Mouse (Mus musculus): Measurements from ENCODE around the gene Il2rg. TPM values are rescaled to one million over a fixed set of nuclear protein-coding genes. Genes with fewer than 3 reads are reported as not detected.

The Il2rg gene
- polyA plus RNA-seq, 1 experiment from 2014 or later = 3.8 TPM

DNA sequence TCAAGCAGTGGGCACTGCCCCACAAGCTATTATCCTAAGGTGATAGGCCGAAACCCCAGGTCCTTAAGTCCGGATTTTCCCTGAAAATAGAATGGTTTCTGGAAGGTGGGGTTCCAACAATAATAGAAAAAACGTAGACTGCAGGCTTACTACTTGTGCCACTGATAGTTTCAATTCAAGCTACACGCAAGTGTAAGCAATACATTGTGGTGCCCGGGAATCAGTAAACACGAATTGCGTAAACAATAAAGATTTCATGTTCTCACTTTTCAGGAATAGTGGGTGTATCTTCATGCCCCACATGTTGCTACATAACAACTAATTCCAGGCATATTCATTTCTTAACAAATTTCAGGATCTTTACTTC, 45.3 kb downstream of the Il2rg start:
- 0 out of 2 replicates have a peak, but pooled peaks have one; percentile 11 for ATAC-seq (ENCODE audit: low FRiP score, low TSS enrichment)
- no peaks in the 10 kb centered on the region for H3K4me1 ChIP-seq (replicated peaks; ENCODE audit: control insufficient read depth, insufficient read depth)
- WGBS = 25% methylated on average over 7 of the region's 7 CpGs
- H3K27me3 ChIP-seq (ENCODE audit: control insufficient read depth, insufficient read depth, low read length) = no peaks in the 10 kb centered on the region
- peak overlapping the region; percentile 53 for H3K4me2 ChIP-seq (replicated peaks; ENCODE audit: low read depth)
- no peak for TF ChIP-seq EP300 (optimal IDR thresholded peaks at IDR 0.05)
- TF ChIP-seq CTCF (IDR thresholded peaks at IDR 0.05; ENCODE audit: low read depth) = no peak
- no peak for DNase-seq (ENCODE audit: low spot score)
- H3K9ac ChIP-seq (ENCODE audit: low read length) = no peak overlapping the region
- peak overlapping the region; percentile 52 for H3K4me3 ChIP-seq (ENCODE audit: low read depth, low read length)
- H3K9me3 ChIP-seq (ENCODE audit: control insufficient read depth, low read length) = no peaks in the 10 kb centered on the region
- no peak overlapping the region for H3K27ac ChIP-seq (replicated peaks)
- no peaks in the 10 kb centered on the region for H3K36me3 ChIP-seq (ENCODE audit: control insufficient read depth, insufficient read depth, low read length)

DNA sequence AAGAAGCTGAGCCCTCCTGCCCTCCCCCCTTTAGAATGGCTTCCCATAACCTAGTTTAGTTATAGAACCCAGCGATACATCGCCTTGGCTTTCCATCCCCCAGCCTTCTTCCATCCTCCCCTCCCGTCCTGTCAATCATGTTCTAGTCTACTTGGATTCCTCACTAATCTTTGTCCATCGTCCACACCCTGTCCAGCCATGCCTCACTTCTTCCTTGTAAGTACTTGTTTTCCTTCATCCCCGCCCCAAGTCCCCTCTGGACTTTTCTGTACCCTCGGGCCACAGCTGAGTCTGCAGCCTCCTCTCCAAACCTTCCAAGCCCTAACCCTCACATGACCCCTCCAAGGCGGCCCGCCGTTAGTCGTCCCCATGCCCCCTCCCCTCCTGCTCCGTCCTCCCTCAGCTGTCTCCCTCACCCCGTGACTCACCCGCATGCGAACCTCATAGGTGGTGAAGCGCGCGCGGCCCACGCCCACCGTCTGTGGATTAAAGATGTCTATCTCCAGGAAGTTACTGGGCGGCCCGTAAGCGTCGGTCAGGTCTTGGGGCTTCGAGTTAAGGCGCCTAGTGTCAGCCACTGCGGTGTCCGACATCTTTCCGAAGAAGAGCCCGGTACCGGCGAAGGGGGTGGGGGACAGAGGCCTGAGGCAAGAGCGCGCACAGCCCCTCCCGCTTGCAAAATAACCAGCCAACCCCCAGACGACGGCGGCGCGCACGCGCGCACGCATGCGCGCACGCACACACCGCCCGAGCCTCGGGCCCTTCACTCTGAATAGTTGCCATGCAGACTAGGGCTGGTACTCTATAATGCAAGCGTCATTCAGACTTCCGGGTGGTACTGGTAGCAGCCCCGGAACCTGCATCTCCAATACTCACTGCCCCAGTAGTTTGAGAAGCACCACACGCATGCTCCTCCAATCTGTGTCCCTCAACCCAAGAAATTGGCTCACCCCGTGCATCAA, 45.9 kb downstream of the Il2rg start, which contains the start of gene Snx12:
Gene Snx12 (minus strand): TSS at position 730 of the 962 bp plus-strand sequence.
- Histone ChIP-seq H3K27me3 (ENCODE audit: control insufficient read depth, insufficient read depth, low read length) (no peaks in the 10 kb centered on the region), H3K9me3 (ENCODE audit: control insufficient read depth, low read length) (no peaks in the 10 kb centered on the region), H3K9ac (ENCODE audit: low read length) (peak within 1 kb of the TSS; percentile 61), H3K27ac (replicated peaks) (peak within 1 kb of the TSS; percentile 73; the same call in 1 of the 2 replicates), H3K36me3 (ENCODE audit: control insufficient read depth, insufficient read depth, low read length) (no peaks in the 10 kb centered on the region), H3K4me1 (replicated peaks; ENCODE audit: control insufficient read depth, insufficient read depth) (no peaks in the 10 kb centered on the region), H3K4me2 (replicated peaks; ENCODE audit: low read depth) (peak within 1 kb of the TSS; percentile 53), H3K4me3 (ENCODE audit: low read depth, low read length) (peak within 1 kb of the TSS; percentile 52)
- peak; percentile 83 for DNase-seq (ENCODE audit: low spot score)
- peak; percentile 95 for ATAC-seq (ENCODE audit: low FRiP score, low TSS enrichment)
- TF ChIP-seq CTCF (IDR thresholded peaks at IDR 0.05; ENCODE audit: low read depth) = no peak
- no peak for TF ChIP-seq EP300 (optimal IDR thresholded peaks at IDR 0.05)
- 8% methylated on average over 55 of the region's 55 CpGs for WGBS

Other genes with a start within 250 kb of the Il2rg start
- gene Tex11, start 208.6 kb downstream of the Il2rg start, polyA plus RNA-seq (2015; fragmentation: Nextera tagmentation; extraction: Ambion mirVana) = 0.08 TPM in 2 replicates
- gene Slc7a3, start 182.2 kb downstream of the Il2rg start, polyA plus RNA-seq (2015; fragmentation: Nextera tagmentation; extraction: Ambion mirVana) = 1.8 and 2.1 TPM in 2 replicates
- gene Snx12, start 45.7 kb downstream of the Il2rg start, polyA plus RNA-seq (2015; fragmentation: Nextera tagmentation; extraction: Ambion mirVana) = 35.7 and 40.0 TPM in 2 replicates
- gene Foxo4, start 13.7 kb downstream of the Il2rg start, polyA plus RNA-seq (2015; fragmentation: Nextera tagmentation; extraction: Ambion mirVana) = 0.91 and 0.97 TPM in 2 replicates
- not detected in 2 replicates for gene Gm614, start 4.3 kb downstream of the Il2rg start, polyA plus RNA-seq (2015; fragmentation: Nextera tagmentation; extraction: Ambion mirVana)
- not detected in 2 replicates for gene Gm20489, start 768 bp upstream of the Il2rg start, polyA plus RNA-seq (2015; fragmentation: Nextera tagmentation; extraction: Ambion mirVana)
- 10.1 and 11.7 TPM in 2 replicates for gene Med12, start 5.8 kb upstream of the Il2rg start, polyA plus RNA-seq (2015; fragmentation: Nextera tagmentation; extraction: Ambion mirVana)
- gene Nlgn3, start 30.9 kb upstream of the Il2rg start, polyA plus RNA-seq (2015; fragmentation: Nextera tagmentation; extraction: Ambion mirVana) = 1.7 TPM in 2 replicates
- gene Gjb1, start 108.1 kb upstream of the Il2rg start, polyA plus RNA-seq (2015; fragmentation: Nextera tagmentation; extraction: Ambion mirVana) = 49.0 and 52.2 TPM in 2 replicates
- 12.2 and 13.2 TPM in 2 replicates for gene Zmym3, start 152.6 kb upstream of the Il2rg start, polyA plus RNA-seq (2015; fragmentation: Nextera tagmentation; extraction: Ambion mirVana)
- gene Nono, start 161.1 kb upstream of the Il2rg start, polyA plus RNA-seq (2015; fragmentation: Nextera tagmentation; extraction: Ambion mirVana) = 107 and 119 TPM in 2 replicates
- gene Itgb1bp2, start 180.8 kb upstream of the Il2rg start, polyA plus RNA-seq (2015; fragmentation: Nextera tagmentation; extraction: Ambion mirVana) = 1.2 and 1.8 TPM in 2 replicates

Data from stomach, postnatal 0 days (tissue).